Mouse (Mus musculus) neural tube, embryonic 11.5 days (tissue): ENCODE data around the gene Tinf2. TPM values are rescaled to one million over a fixed set of nuclear protein-coding genes. Genes with fewer than 3 reads are reported as not detected.

Source experiments
- ATAC-seq: fragments of 200-750 bp; cut with Nextera tagmentation; 2 replicates; pipeline ENCODE4 v1.8.0; 2017; ENCODE audit warnings: moderate number of reproducible peaks, mild to moderate bottlenecking, moderate TSS enrichment, moderate library complexity; ENCODE audit not compliant: insufficient read depth, low FRiP score, low TSS enrichment
- DNase-seq: peaks from one replicate; pipeline ENCODE4 v3.0.0-alpha.2; 2015; ENCODE audit warnings: low spot score
- H3K27ac ChIP-seq: fragments of 300-500 bp; sonication (generic); 2 replicates; pipeline ENCODE4 v1.5.1; 2014; ENCODE audit warnings: low read depth, mild to moderate bottlenecking, low read length
- H3K27me3 ChIP-seq: fragments of 300-500 bp; sonication (generic); 2 replicates; pipeline ENCODE4 v1.6.1; 2014; ENCODE audit warnings: mild to moderate bottlenecking, low read length, mixed read lengths; ENCODE audit not compliant: control insufficient read depth, insufficient read depth
- H3K36me3 ChIP-seq: fragments of 300-500 bp; sonication (generic); 2 replicates; pipeline ENCODE4 v1.6.1; 2014; ENCODE audit warnings: mild to moderate bottlenecking, low read length, moderate library complexity, mixed read lengths; ENCODE audit not compliant: control insufficient read depth, insufficient read depth
- H3K4me1 ChIP-seq: fragments of 300-500 bp; sonication (generic); 2 replicates; pipeline ENCODE4 v1.6.1; 2014; ENCODE audit warnings: low read length, mixed read lengths; ENCODE audit not compliant: control insufficient read depth, insufficient read depth
- H3K4me2 ChIP-seq: fragments of 300-500 bp; sonication (generic); 2 replicates; pipeline ENCODE4 v1.6.1; 2014; ENCODE audit warnings: low read depth, mild to moderate bottlenecking, moderate library complexity
- H3K4me3 ChIP-seq: fragments of 300-500 bp; sonication (generic); 2 replicates; pipeline ENCODE4 v1.5.1; 2014; ENCODE audit warnings: low read depth, low read length
- H3K9ac ChIP-seq: fragments of 300-500 bp; sonication (generic); 2 replicates; pipeline ENCODE4 v1.6.1; 2014; ENCODE audit warnings: mild to moderate bottlenecking, low read length
- H3K9me3 ChIP-seq: fragments of 300-500 bp; sonication (generic); 2 replicates; pipeline ENCODE4 v1.6.1; 2016; ENCODE audit warnings: low read length; ENCODE audit not compliant: control insufficient read depth
- WGBS: fragments of 180-500 bp; shearing (Covaris S2); extraction: QIAGEN DNeasy Blood & Tissue Kit; methylation state at CpG from one replicate; pipeline ENCODE4 v1.1.7; 2014; 5-methylcytosine and 5-hydroxymethylcytosine counted together
- polyA plus RNA-seq: library from polyadenylated mRNA; unstranded; fragments of >200 nt; fragmentation: Nextera tagmentation; extraction: Ambion mirVana; gene quantifications from 2 replicates; pipeline ENCODE4 v1.2.1, GENCODE M21; 2014

Gene Tinf2
- polyA plus RNA-seq, 1 experiment from 2014 or later, result 61.2 TPM

DNA sequence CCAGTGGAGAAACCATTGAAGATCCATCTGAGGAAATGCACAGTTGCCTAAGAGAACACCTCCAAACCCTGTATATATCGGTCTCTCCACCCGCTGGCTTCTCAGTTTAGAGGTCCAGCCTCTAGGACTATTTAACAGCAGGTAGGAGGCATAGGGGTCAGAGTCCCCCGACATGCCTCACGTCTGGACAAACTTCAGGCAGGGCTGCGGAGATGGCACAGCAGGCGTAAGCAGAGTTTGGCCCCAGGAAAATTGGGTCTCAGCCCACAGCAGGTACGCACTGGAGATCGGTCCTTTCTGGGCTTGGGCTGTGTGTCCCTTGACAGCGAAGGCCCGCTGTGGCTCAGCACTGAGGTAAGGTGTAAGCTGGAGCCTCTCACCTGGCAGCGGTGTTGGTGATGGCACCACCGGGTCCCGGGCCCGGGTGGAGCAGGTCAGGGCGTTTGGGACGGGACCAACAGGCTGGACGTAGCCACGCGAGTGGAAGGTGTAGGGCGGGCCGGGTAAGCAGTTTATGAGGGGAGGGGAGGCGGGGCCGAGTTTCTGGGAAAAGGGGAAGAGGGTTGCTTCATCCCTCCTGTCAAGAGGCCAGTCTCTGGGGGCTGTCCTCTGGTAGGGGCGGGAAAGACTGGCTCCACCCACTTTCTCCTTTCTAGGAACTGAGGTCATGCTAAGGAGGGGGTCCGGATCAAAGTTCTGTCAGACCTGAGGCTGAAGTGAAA lies 31.5 kb upstream of the Tinf2 start:
- DNase-seq, result no peak
- no peak overlapping the region for H3K4me3 ChIP-seq
- 11% methylated on average over 25 of the region's 25 CpGs for WGBS
- no peak overlapping the region for H3K27ac ChIP-seq
- H3K4me1 ChIP-seq, result 0 out of 2 replicates have a peak, but pooled peaks cover 3% of the 10 kb centered on the region
- H3K4me2 ChIP-seq, result no peak overlapping the region
- H3K36me3 ChIP-seq, result 0 out of 2 replicates have a peak, but pooled peaks cover 2% of the 10 kb centered on the region
- ATAC-seq, result no peak
- H3K9ac ChIP-seq, result no peak overlapping the region; the same call in 1 of the 2 replicates
- peaks cover 9% of the 10 kb centered on the region; the same call in 1 of the 2 replicates for H3K27me3 ChIP-seq
- no peaks in the 10 kb centered on the region for H3K9me3 ChIP-seq

DNA sequence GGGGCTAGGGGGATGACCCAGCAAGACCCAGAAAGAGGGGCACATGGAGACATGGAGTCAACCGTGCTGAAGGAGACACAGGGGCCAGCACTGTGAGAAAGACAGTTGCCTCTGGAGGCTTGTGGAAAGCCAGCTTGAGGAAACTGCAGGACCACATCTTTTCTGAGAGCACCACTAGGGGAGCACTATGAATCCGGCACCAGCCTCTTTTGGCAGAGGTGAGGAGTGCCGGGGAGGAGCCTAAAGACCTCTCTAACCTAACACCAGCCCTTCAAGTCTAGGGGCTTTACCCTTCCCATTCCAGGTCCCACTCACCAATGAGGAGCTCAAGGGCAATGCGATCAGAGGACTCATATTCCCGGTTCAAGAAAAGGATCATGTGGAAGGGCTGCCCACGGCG lies 30.2 kb upstream of the Tinf2 start:
- H3K27ac ChIP-seq, result no peak overlapping the region

DNA sequence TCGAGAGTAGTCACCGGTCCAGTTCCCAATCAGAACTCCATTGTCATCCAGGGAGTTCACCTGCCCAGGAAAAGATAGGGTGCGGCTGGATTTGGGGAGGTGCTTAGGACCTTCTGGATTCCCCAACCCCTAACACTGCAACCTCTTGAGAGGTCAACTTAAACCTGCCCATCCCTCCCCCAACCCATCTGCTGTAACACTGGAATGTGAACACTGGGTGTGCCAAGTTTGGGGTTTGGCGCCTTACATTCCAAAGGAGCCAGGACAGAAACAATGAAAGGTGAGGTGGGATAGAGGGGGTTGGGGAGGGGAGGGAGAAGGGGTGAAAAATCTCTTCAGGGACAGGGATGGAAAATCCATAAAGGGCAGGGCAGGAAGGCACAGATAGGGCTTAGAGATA lies 27.9 kb upstream of the Tinf2 start:
- no peak overlapping the region for H3K9ac ChIP-seq
- H3K4me1 ChIP-seq, result 0 out of 2 replicates have a peak, but pooled peaks cover 3% of the 10 kb centered on the region
- 87% methylated on average over 4 of the region's 4 CpGs for WGBS
- no peak overlapping the region for H3K4me2 ChIP-seq
- ATAC-seq (no peak), DNase-seq (no peak)
- no peak overlapping the region for H3K27ac ChIP-seq
- peaks cover 9% of the 10 kb centered on the region; the same call in 1 of the 2 replicates for H3K27me3 ChIP-seq
- H3K4me3 ChIP-seq, result no peak overlapping the region
- H3K9me3 ChIP-seq, result no peaks in the 10 kb centered on the region
- H3K36me3 ChIP-seq, result no peaks in the 10 kb centered on the region

More for the DNA sequence above, 30.2 kb upstream of the Tinf2 start:
- 78% methylated on average over 7 of the region's 7 CpGs for WGBS
- no peak overlapping the region for H3K4me2 ChIP-seq
- H3K9ac ChIP-seq, result no peak overlapping the region
- peaks cover 9% of the 10 kb centered on the region; the same call in 1 of the 2 replicates for H3K27me3 ChIP-seq
- no peaks in the 10 kb centered on the region for H3K9me3 ChIP-seq
- 0 out of 2 replicates have a peak, but pooled peaks cover 3% of the 10 kb centered on the region for H3K4me1 ChIP-seq
- ATAC-seq, result no peak
- DNase-seq, result no peak
- no peak overlapping the region for H3K4me3 ChIP-seq
- H3K36me3 ChIP-seq, result no peaks in the 10 kb centered on the region

DNA sequence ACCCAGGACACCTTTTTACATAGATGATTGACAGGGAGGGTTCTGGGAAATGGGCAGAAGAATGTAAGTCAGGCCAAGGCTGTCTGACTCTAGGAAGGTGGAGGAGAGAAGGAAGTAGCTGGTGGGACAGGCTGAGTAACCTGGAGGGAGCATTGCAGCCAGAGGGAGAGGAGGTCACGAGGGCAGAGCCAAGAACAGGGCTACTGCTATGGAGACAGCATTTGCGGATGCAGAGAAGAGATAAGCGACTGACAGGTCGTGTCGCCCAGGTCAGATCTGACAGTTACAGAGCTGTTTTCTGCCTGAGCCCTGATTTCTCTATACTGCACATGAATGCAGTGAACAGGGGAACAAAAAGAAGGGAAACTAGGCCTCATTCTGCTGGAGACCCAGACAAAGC lies 25.8 kb upstream of the Tinf2 start:
- ATAC-seq (no peak), DNase-seq (no peak)
- no peak overlapping the region for H3K4me3 ChIP-seq
- H3K9ac ChIP-seq, result no peak overlapping the region
- H3K4me2 ChIP-seq, result no peak overlapping the region
- H3K27ac ChIP-seq, result no peak overlapping the region
- H3K36me3 ChIP-seq, result no peaks in the 10 kb centered on the region
- H3K4me1 ChIP-seq, result no peaks in the 10 kb centered on the region
- H3K9me3 ChIP-seq, result no peaks in the 10 kb centered on the region
- H3K27me3 ChIP-seq, result peaks cover 4% of the 10 kb centered on the region; the same call in 1 of the 2 replicates
- 84% methylated on average over 5 of the region's 5 CpGs for WGBS

DNA sequence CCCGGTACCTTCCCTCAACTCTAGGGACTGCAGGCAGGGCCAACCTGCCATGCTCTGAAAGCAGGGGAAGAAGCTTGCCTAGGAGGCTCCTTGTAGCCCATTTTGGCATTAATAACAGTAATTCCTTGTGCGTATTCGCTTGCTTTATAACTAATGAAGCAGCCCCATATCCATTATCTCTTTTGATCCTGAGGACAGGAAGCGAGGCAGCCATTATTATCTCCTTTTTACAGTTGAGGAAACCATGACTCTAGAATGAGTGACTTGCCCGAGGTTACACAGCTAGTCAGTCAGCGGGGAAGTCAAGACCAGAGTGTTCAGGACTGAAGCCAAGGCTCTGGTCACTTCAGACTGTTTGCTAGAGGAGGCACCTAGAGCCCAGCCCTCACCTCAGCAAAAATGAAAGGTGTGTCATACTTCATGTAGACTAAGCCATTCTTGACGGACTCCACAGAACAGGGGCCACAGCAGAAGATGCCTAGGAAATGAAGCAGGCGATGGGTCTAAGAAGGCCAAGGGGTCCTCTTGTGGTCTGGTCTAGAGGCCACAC lies 24.5 kb upstream of the Tinf2 start:
- Histone ChIP-seq H3K9me3 (no peaks in the 10 kb centered on the region), H3K4me1 (no peaks in the 10 kb centered on the region), H3K27ac (no peak overlapping the region), H3K36me3 (no peaks in the 10 kb centered on the region), H3K4me2 (no peak overlapping the region), H3K4me3 (no peak overlapping the region), H3K9ac (no peak overlapping the region), H3K27me3 (no peaks in the 10 kb centered on the region)
- DNase-seq, result no peak
- no peak for ATAC-seq
- 90% methylated on average over 8 of the region's 8 CpGs for WGBS

DNA sequence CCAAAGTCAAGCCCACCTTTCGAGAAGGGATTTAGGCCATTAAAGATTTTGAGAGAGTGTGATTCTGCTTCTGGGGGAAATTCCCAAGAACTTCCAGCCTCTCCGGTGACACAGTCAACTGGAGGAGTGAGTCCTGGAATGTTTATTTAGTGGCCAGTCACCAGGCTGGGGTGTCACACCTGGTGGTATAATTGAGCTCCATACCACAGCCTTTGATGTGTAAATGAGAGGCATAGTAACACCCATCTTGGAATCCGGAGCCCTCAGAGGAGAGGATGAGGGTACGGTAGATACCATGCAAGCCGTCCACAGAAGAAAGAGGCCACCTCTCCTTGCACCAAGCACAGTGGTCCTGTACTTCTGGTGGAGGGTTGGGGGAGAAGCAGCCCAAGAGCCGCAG lies 21.1 kb upstream of the Tinf2 start:
- Histone ChIP-seq H3K4me3 (no peak overlapping the region), H3K9me3 (no peaks in the 10 kb centered on the region), H3K4me2 (no peak overlapping the region), H3K27me3 (no peaks in the 10 kb centered on the region), H3K4me1 (no peaks in the 10 kb centered on the region), H3K27ac (no peak overlapping the region), H3K36me3 (no peaks in the 10 kb centered on the region), H3K9ac (no peak overlapping the region)
- 58% methylated on average over 6 of the region's 6 CpGs for WGBS
- DNase-seq (no peak), ATAC-seq (no peak)

DNA sequence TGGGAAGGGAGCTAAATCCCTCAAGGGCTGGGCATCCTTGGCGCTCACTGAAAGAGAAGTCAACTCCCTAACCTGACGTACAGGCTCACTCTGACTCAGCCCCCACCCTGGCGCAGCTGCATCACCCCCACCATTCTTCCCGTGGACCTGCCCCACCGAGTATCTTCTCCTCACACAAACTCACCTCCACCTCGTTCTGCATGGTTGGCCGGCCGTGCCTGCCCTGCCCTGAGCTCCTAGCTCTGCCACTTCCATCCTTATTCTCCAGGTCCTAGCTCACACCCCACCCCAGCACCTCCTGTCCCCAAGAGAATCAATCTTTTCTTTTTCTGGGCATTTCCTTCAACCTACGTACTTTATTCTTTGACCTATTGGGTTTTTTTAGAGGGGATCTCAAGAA lies 19.5 kb upstream of the Tinf2 start:
- H3K9ac ChIP-seq, result no peak overlapping the region
- H3K4me1 ChIP-seq, result no peaks in the 10 kb centered on the region
- ATAC-seq (no peak), DNase-seq (no peak)
- H3K27ac ChIP-seq, result no peak overlapping the region
- no peaks in the 10 kb centered on the region for H3K36me3 ChIP-seq
- H3K4me2 ChIP-seq, result no peak overlapping the region
- no peak overlapping the region for H3K4me3 ChIP-seq
- no peaks in the 10 kb centered on the region for H3K27me3 ChIP-seq
- 77% methylated on average over 9 of the region's 9 CpGs for WGBS
- no peaks in the 10 kb centered on the region for H3K9me3 ChIP-seq

DNA sequence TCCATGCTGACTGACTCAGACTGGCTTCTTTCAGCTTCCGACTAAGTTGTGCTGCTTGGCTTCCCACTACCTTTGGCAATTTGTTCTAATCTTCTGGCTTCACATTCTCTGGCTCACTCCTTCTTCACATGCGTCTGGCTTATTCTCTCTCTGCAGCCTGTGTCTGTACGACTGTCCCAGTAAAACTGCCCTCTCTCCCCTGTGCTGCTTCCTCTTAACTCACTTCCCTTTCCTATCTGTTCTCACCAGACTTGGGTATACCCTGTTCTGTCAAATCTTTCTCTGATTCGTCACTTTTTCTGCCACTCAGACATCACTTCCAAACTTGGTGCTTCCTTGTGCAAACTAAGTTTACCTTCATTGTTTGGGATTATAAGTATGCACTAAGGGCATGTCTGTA lies 15.6 kb upstream of the Tinf2 start:
- ATAC-seq (no peak), DNase-seq (no peak)
- Histone ChIP-seq H3K9me3 (no peaks in the 10 kb centered on the region), H3K36me3 (no peaks in the 10 kb centered on the region), H3K4me1 (no peaks in the 10 kb centered on the region), H3K4me2 (no peak overlapping the region), H3K4me3 (no peak overlapping the region), H3K27me3 (no peaks in the 10 kb centered on the region), H3K9ac (no peak overlapping the region), H3K27ac (no peak overlapping the region)
- WGBS, result 86% methylated on average over 4 of the region's 4 CpGs

DNA sequence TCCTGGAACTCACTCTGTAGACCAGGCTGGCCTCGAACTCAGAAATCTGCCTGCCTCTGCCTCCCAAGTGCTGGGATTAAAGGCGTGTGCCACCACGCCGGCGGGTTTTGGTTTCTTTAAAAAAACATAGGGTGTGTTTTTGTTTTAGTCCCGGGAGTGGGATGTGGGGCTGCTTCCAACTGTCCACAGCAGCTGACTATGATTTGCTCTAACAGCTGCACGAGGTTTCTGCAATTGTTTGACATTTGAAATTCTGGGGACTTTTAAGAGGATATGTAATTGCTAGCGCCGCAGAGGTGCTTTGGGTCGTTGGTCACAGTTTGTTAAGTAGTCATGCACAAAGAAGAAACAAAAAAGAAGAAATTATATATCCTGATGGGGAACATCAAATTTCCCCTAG lies 7.8 kb upstream of the Tinf2 start:
- H3K36me3 ChIP-seq, result no peaks in the 10 kb centered on the region
- WGBS, result 79% methylated on average over 10 of the region's 10 CpGs
- H3K27me3 ChIP-seq, result no peaks in the 10 kb centered on the region

More for the DNA sequence above, 7.8 kb upstream of the Tinf2 start:
- Histone ChIP-seq H3K4me1 (no peaks in the 10 kb centered on the region), H3K27ac (no peak overlapping the region), H3K4me3 (no peak overlapping the region), H3K4me2 (no peak overlapping the region), H3K9me3 (no peaks in the 10 kb centered on the region), H3K9ac (no peak overlapping the region)
- DNase-seq (no peak), ATAC-seq (no peak)
